Mouse (Mus musculus) intestine, postnatal 0 days (tissue): Measurements from ENCODE around the gene Mrpl23. TPM values are rescaled to one million over a fixed set of nuclear protein-coding genes. Genes with fewer than 3 reads are reported as not detected.

Experiments used
- ATAC-seq: fragments of 200-750 bp; cut with Nextera tagmentation; 2 replicates; pipeline ENCODE4 v1.8.0; 2017; ENCODE audit warnings: mild to moderate bottlenecking, moderate TSS enrichment, moderate library complexity
- H3K27ac ChIP-seq: fragments of 300-500 bp; sonication (generic); 2 replicates; pipeline ENCODE4 v1.5.1; 2014; ENCODE audit warnings: mild to moderate bottlenecking, low read depth, low read length, moderate library complexity
- H3K27me3 ChIP-seq: fragments of 300-500 bp; sonication (generic); replicated peaks from 2 replicates; pipeline ENCODE4 v1.6.1; 2014; ENCODE audit warnings: low read length, mixed read lengths; ENCODE audit not compliant: control insufficient read depth, insufficient read depth
- H3K36me3 ChIP-seq: fragments of 300-500 bp; sonication (generic); 2 replicates; pipeline ENCODE4 v1.6.1; 2014; ENCODE audit warnings: mild to moderate bottlenecking, moderate library complexity; ENCODE audit not compliant: control insufficient read depth, insufficient read depth
- H3K4me1 ChIP-seq: fragments of 300-500 bp; sonication (generic); replicated peaks from 2 replicates; pipeline ENCODE4 v1.6.1; 2014; ENCODE audit warnings: antibody characterized with exemption, low read length, mixed read lengths; ENCODE audit not compliant: control insufficient read depth, insufficient read depth
- H3K4me2 ChIP-seq: fragments of 300-500 bp; sonication (generic); replicated peaks from 2 replicates; pipeline ENCODE4 v1.6.1; 2014; ENCODE audit warnings: low read depth, mild to moderate bottlenecking, moderate library complexity
- H3K4me3 ChIP-seq: fragments of 300-500 bp; sonication (generic); 2 replicates; pipeline ENCODE4 v1.5.1; 2014; ENCODE audit warnings: low read depth, low read length
- H3K9ac ChIP-seq: fragments of 300-500 bp; sonication (generic); 2 replicates; pipeline ENCODE4 v1.6.1; 2014; ENCODE audit warnings: mild to moderate bottlenecking, low read depth, low read length
- H3K9me3 ChIP-seq: fragments of 300-500 bp; sonication (generic); 2 replicates; pipeline ENCODE4 v1.6.1; 2016; ENCODE audit warnings: mixed run types; ENCODE audit not compliant: control insufficient read depth
- CTCF ChIP-seq: sonication (generic); IDR thresholded peaks from 2 replicates; pipeline ENCODE4 v1.5.1; 2016; ENCODE audit warnings: low read depth, mild to moderate bottlenecking, control low read depth, antibody characterized with exemption, moderate library complexity
- WGBS: fragments of 180-500 bp; shearing (Covaris S2); extraction: QIAGEN DNeasy Blood & Tissue Kit; methylation state at CpG from one replicate; pipeline ENCODE4 v1.1.7; 2014; 5-methylcytosine and 5-hydroxymethylcytosine counted together
- polyA plus RNA-seq: library from polyadenylated mRNA; unstranded; fragments of >200 nt; fragmentation: Nextera tagmentation; extraction: Ambion mirVana; gene quantifications from 2 replicates; pipeline ENCODE4 v1.2.1, GENCODE M21; 2015

Gene Mrpl23
- polyA plus RNA-seq, 1 experiment from 2014 or later, result 26.7 TPM

GRCm38 (mm10) chr7:142493535-142493934 lies 39.0 kb upstream of the Mrpl23 start:
- Histone ChIP-seq H3K9ac (no peak overlapping the region), H3K4me2 (no peak overlapping the region), H3K4me1 (no peaks in the 10 kb centered on the region), H3K9me3 (no peaks in the 10 kb centered on the region), H3K27me3 (no peaks in the 10 kb centered on the region), H3K36me3 (peaks cover 23% of the 10 kb centered on the region), H3K4me3 (no peak overlapping the region), H3K27ac (no peak overlapping the region)
- ATAC-seq, result no peak
- WGBS, result 66% methylated on average over 8 of the region's 8 CpGs
- no peak for TF ChIP-seq CTCF

GRCm38 (mm10) chr7:142496158-142496557 lies 36.3 kb upstream of the Mrpl23 start:
- no peak overlapping the region for H3K27ac ChIP-seq
- no peak overlapping the region for H3K4me2 ChIP-seq
- no peaks in the 10 kb centered on the region for H3K4me1 ChIP-seq
- no peak for ATAC-seq
- no peaks in the 10 kb centered on the region for H3K36me3 ChIP-seq
- H3K4me3 ChIP-seq, result no peak overlapping the region
- H3K27me3 ChIP-seq, result no peaks in the 10 kb centered on the region
- WGBS, result 82% methylated on average over 3 of the region's 3 CpGs
- no peak overlapping the region for H3K9ac ChIP-seq
- H3K9me3 ChIP-seq, result no peaks in the 10 kb centered on the region
- TF ChIP-seq CTCF, result no peak

- no peaks in the 10 kb centered on the region for H3K9me3 ChIP-seq
- ATAC-seq, result no peak
- H3K36me3 ChIP-seq, result no peaks in the 10 kb centered on the region
- H3K27ac ChIP-seq, result no peak overlapping the region
- H3K4me2 ChIP-seq, result no peak overlapping the region
- no peak overlapping the region for H3K4me3 ChIP-seq
- H3K27me3 ChIP-seq, result no peaks in the 10 kb centered on the region
- WGBS, result 87% methylated on average over 5 of the region's 5 CpGs
- TF ChIP-seq CTCF, result peak; percentile 59
- H3K4me1 ChIP-seq, result no peaks in the 10 kb centered on the region
- H3K9ac ChIP-seq, result no peak overlapping the region
These were observed 35.7 kb upstream of the Mrpl23 start for GRCm38 (mm10) chr7:142496800-142497199.

- Histone ChIP-seq H3K4me1 (no peaks in the 10 kb centered on the region), H3K27ac (no peak overlapping the region), H3K27me3 (no peaks in the 10 kb centered on the region), H3K9me3 (no peaks in the 10 kb centered on the region), H3K4me2 (no peak overlapping the region), H3K9ac (no peak overlapping the region), H3K36me3 (no peaks in the 10 kb centered on the region), H3K4me3 (no peak overlapping the region)
- WGBS, result 93% methylated on average over 2 of the region's 2 CpGs
- no peak for ATAC-seq
- TF ChIP-seq CTCF, result peak; percentile 69
These were observed 34.7 kb upstream of the Mrpl23 start for GRCm38 (mm10) chr7:142497775-142498174.

- WGBS, result 86% methylated on average over 2 of the region's 2 CpGs
- Histone ChIP-seq H3K4me1 (no peaks in the 10 kb centered on the region), H3K4me2 (no peak within 1 kb of the TSS), H3K9ac (no peak within 1 kb of the TSS), H3K27ac (no peak within 1 kb of the TSS), H3K36me3 (no peaks in the 10 kb centered on the region), H3K4me3 (no peak within 1 kb of the TSS), H3K27me3 (no peaks in the 10 kb centered on the region), H3K9me3 (no peaks in the 10 kb centered on the region)
- ATAC-seq, result no peak
- no peak for TF ChIP-seq CTCF
These were observed 33.9 kb upstream of the Mrpl23 start, which contains the start of gene Tnnt3 for GRCm38 (mm10) chr7:142498575-142498974. Gene Tnnt3, plus strand, starts transcription at chr7:142498836.

GRCm38 (mm10) chr7:142499010-142499721 lies 33.3 kb upstream of the Mrpl23 start:
- 42% methylated on average over 5 of the region's 5 CpGs for WGBS
- Histone ChIP-seq H3K4me2 (no peak overlapping the region), H3K4me1 (no peaks in the 10 kb centered on the region), H3K9me3 (no peaks in the 10 kb centered on the region), H3K27me3 (no peaks in the 10 kb centered on the region), H3K9ac (no peak overlapping the region), H3K27ac (no peak overlapping the region), H3K4me3 (no peak overlapping the region), H3K36me3 (no peaks in the 10 kb centered on the region)
- TF ChIP-seq CTCF, result no peak
- no peak for ATAC-seq
